Mouse (Mus musculus): ENCODE results near the gene Herc1.

- TF ChIP-seq POLR2A (IDR thresholded peaks at IDR 0.05; ENCODE audit: borderline replicate concordance, insufficient read depth, low read length) (no peak), CTCF (IDR thresholded peaks at IDR 0.05; ENCODE audit: borderline replicate concordance, insufficient read depth, low read depth, low read length) (no peak)
Measured at GRCm38 (mm10) chr9:66316603-66317002, 33.6 kb upstream of the Herc1 start.

Data from cerebellum, adult 2 months (tissue).